Mouse (Mus musculus) midbrain, embryonic 11.5 days (tissue): ENCODE data around the gene Hrc. TPM values are rescaled to one million over a fixed set of nuclear protein-coding genes. Genes with fewer than 3 reads are reported as not detected.

Experiments
- ATAC-seq: fragments of 200-750 bp; cut with Nextera tagmentation; 2 replicates; pipeline ENCODE4 v1.8.0; 2017; ENCODE audit warnings: moderate TSS enrichment, moderate library complexity; ENCODE audit not compliant: low FRiP score
- DNase-seq: peaks from one replicate; pipeline ENCODE4 v3.0.0; 2015; ENCODE audit warnings: low spot score; ENCODE audit errors: missing footprints
- H3K27ac ChIP-seq: fragments of 300-500 bp; sonication (generic); 2 replicates; pipeline ENCODE4 v1.5.1; 2014; ENCODE audit warnings: low read depth, low read length
- H3K27me3 ChIP-seq: fragments of 300-500 bp; sonication (generic); 2 replicates; pipeline ENCODE4 v1.6.1; 2014; ENCODE audit warnings: mild to moderate bottlenecking, low read length, moderate library complexity, mixed read lengths; ENCODE audit not compliant: control insufficient read depth, insufficient read depth
- H3K36me3 ChIP-seq: fragments of 300-500 bp; sonication (generic); 2 replicates; pipeline ENCODE4 v1.6.1; 2014; ENCODE audit warnings: mild to moderate bottlenecking, low read length, moderate library complexity, mixed read lengths; ENCODE audit not compliant: control insufficient read depth, insufficient read depth
- H3K4me1 ChIP-seq: fragments of 300-500 bp; sonication (generic); 2 replicates; pipeline ENCODE4 v1.6.1; 2014; ENCODE audit warnings: low read length; ENCODE audit not compliant: control insufficient read depth, insufficient read depth
- H3K4me2 ChIP-seq: fragments of 300-500 bp; sonication (generic); 2 replicates; pipeline ENCODE4 v1.6.1; 2014; ENCODE audit warnings: mild to moderate bottlenecking, moderate library complexity
- H3K4me3 ChIP-seq: fragments of 300-500 bp; sonication (generic); 2 replicates; pipeline ENCODE4 v1.5.1; 2014; ENCODE audit warnings: low read depth, low read length
- H3K9ac ChIP-seq: fragments of 300-500 bp; sonication (generic); 2 replicates; pipeline ENCODE4 v1.6.1; 2014; ENCODE audit warnings: low read length
- H3K9me3 ChIP-seq: fragments of 300-500 bp; sonication (generic); 2 replicates; pipeline ENCODE4 v1.6.1; 2016; ENCODE audit warnings: low read length; ENCODE audit not compliant: control insufficient read depth
- WGBS: fragments of 180-500 bp; shearing (Covaris S2); extraction: QIAGEN DNeasy Blood & Tissue Kit; methylation state at CpG from one replicate; pipeline ENCODE4 v1.1.7; 2014; 5-methylcytosine and 5-hydroxymethylcytosine counted together
- polyA plus RNA-seq: library from polyadenylated mRNA; unstranded; fragments of >200 nt; fragmentation: Nextera tagmentation; extraction: Ambion mirVana; gene quantifications from 2 replicates; pipeline ENCODE4 v1.2.1, GENCODE M21; 2014

The Hrc gene
- polyA plus RNA-seq, result 0.11 and 0.19 TPM in 2 replicates

GRCm38 (mm10) chr7:45335056-45335455, at the start of gene Hrc:
TSS of gene Hrc (plus strand) at chr7:45335290.
- no peak within 1 kb of the TSS for H3K9ac ChIP-seq

GRCm38 (mm10) chr7:45286486-45286885, 48.6 kb upstream of the Hrc start:
- no peak overlapping the region for H3K9ac ChIP-seq
- H3K4me3 ChIP-seq, result no peak overlapping the region
- 95% methylated on average over 13 of the region's 13 CpGs for WGBS
- DNase-seq (peak; percentile 77), ATAC-seq (no peak)
- H3K4me1 ChIP-seq, result no peaks in the 10 kb centered on the region
- H3K9me3 ChIP-seq, result no peaks in the 10 kb centered on the region
- no peaks in the 10 kb centered on the region for H3K27me3 ChIP-seq
- no peak overlapping the region for H3K27ac ChIP-seq
- H3K4me2 ChIP-seq, result no peak overlapping the region
- H3K36me3 ChIP-seq, result no peaks in the 10 kb centered on the region; the same call in 1 of the 2 replicates

More at GRCm38 (mm10) chr7:45335056-45335455, at the start of gene Hrc:
- H3K4me1 ChIP-seq, result peaks cover 20% of the 10 kb centered on the region
- H3K36me3 ChIP-seq, result no peaks in the 10 kb centered on the region
- no peak within 1 kb of the TSS for H3K27ac ChIP-seq
- no peaks in the 10 kb centered on the region; the same call in 1 of the 2 replicates for H3K27me3 ChIP-seq
- ATAC-seq (no peak), DNase-seq (peak; percentile 81)
- H3K9me3 ChIP-seq, result no peaks in the 10 kb centered on the region
- no peak within 1 kb of the TSS for H3K4me3 ChIP-seq
- peak within 1 kb of the TSS; percentile 93 for H3K4me2 ChIP-seq
- WGBS, result 38% methylated on average over 5 of the region's 5 CpGs

GRCm38 (mm10) chr7:45296626-45297025, 38.5 kb upstream of the Hrc start:
- 78% methylated on average over 1 of the region's 1 CpGs for WGBS
- H3K9ac ChIP-seq, result no peak overlapping the region
- H3K27ac ChIP-seq, result no peak overlapping the region
- no peaks in the 10 kb centered on the region for H3K36me3 ChIP-seq
- H3K4me1 ChIP-seq, result no peaks in the 10 kb centered on the region
- H3K9me3 ChIP-seq, result no peaks in the 10 kb centered on the region
- DNase-seq, result no peak
- H3K27me3 ChIP-seq, result no peaks in the 10 kb centered on the region
- H3K4me3 ChIP-seq, result no peak overlapping the region
- no peak overlapping the region for H3K4me2 ChIP-seq
- no peak for ATAC-seq

GRCm38 (mm10) chr7:45297563-45297962, 37.5 kb upstream of the Hrc start:
- Histone ChIP-seq H3K4me1 (no peaks in the 10 kb centered on the region), H3K9ac (no peak overlapping the region), H3K36me3 (no peaks in the 10 kb centered on the region), H3K4me2 (no peak overlapping the region), H3K27me3 (no peaks in the 10 kb centered on the region), H3K27ac (no peak overlapping the region), H3K9me3 (no peaks in the 10 kb centered on the region), H3K4me3 (no peak overlapping the region)
- ATAC-seq, result no peak
- DNase-seq, result no peak
- 74% methylated on average over 3 of the region's 3 CpGs for WGBS

- Histone ChIP-seq H3K9ac (no peak overlapping the region), H3K27ac (no peak overlapping the region), H3K4me1 (peaks cover 3% of the 10 kb centered on the region), H3K4me2 (no peak overlapping the region), H3K9me3 (no peaks in the 10 kb centered on the region), H3K27me3 (no peaks in the 10 kb centered on the region), H3K36me3 (no peaks in the 10 kb centered on the region), H3K4me3 (no peak overlapping the region)
- ATAC-seq (peak; percentile 78), DNase-seq (peak; percentile 90)
- 19% methylated on average over 5 of the region's 5 CpGs for WGBS
These were observed 35.3 kb upstream of the Hrc start for GRCm38 (mm10) chr7:45299752-45300151.

GRCm38 (mm10) chr7:45300270-45300669, 34.8 kb upstream of the Hrc start:
- H3K27ac ChIP-seq, result no peak overlapping the region
- no peak overlapping the region for H3K4me3 ChIP-seq
- peaks cover 8% of the 10 kb centered on the region for H3K4me1 ChIP-seq
- ATAC-seq (no peak; the same call in 1 of the 2 replicates), DNase-seq (peak; percentile 86)
- H3K27me3 ChIP-seq, result no peaks in the 10 kb centered on the region
- H3K36me3 ChIP-seq, result no peaks in the 10 kb centered on the region
- no peaks in the 10 kb centered on the region for H3K9me3 ChIP-seq
- no peak overlapping the region for H3K4me2 ChIP-seq
- 13% methylated on average over 6 of the region's 6 CpGs for whole genome bisulfite sequencing
- no peak overlapping the region for H3K9ac ChIP-seq

GRCm38 (mm10) chr7:45302626-45303025, 32.5 kb upstream of the Hrc start:
- ATAC-seq (no peak), DNase-seq (no peak)
- Histone ChIP-seq H3K9ac (no peak overlapping the region), H3K4me1 (peaks cover 10% of the 10 kb centered on the region), H3K36me3 (no peaks in the 10 kb centered on the region), H3K4me3 (no peak overlapping the region), H3K27me3 (no peaks in the 10 kb centered on the region), H3K4me2 (no peak overlapping the region), H3K9me3 (no peaks in the 10 kb centered on the region), H3K27ac (no peak overlapping the region)
- WGBS, result 86% methylated on average over 8 of the region's 8 CpGs

- H3K4me1 ChIP-seq, result peaks cover 12% of the 10 kb centered on the region
- DNase-seq, result no peak
- H3K36me3 ChIP-seq, result no peaks in the 10 kb centered on the region
- peak; percentile 5; the same call in 1 of the 2 replicates for ATAC-seq
- H3K4me2 ChIP-seq, result peak overlapping the region; percentile 41
- no peaks in the 10 kb centered on the region for H3K9me3 ChIP-seq
- no peak overlapping the region for H3K27ac ChIP-seq
- no peaks in the 10 kb centered on the region for H3K27me3 ChIP-seq
- peak overlapping the region; percentile 26 for H3K4me3 ChIP-seq
- 19% methylated on average over 12 of the region's 13 CpGs for WGBS
- peak overlapping the region; percentile 47 for H3K9ac ChIP-seq
These were observed 30.2 kb upstream of the Hrc start for GRCm38 (mm10) chr7:45304869-45305268.

GRCm38 (mm10) chr7:45305275-45305674, 29.8 kb upstream of the Hrc start:
- Histone ChIP-seq H3K9me3 (no peaks in the 10 kb centered on the region), H3K4me2 (peak overlapping the region; percentile 41), H3K4me1 (peaks cover 12% of the 10 kb centered on the region), H3K4me3 (peak overlapping the region; percentile 26), H3K27ac (no peak overlapping the region), H3K36me3 (no peaks in the 10 kb centered on the region), H3K9ac (peak overlapping the region; percentile 47), H3K27me3 (no peaks in the 10 kb centered on the region)
- ATAC-seq (peak; percentile 74), DNase-seq (peak; percentile 96)
- 4% methylated on average over 17 of the region's 17 CpGs for WGBS
